Mouse (Mus musculus): ENCODE measurements around the gene M1ap. TPM values are rescaled to one million over a fixed set of nuclear protein-coding genes. Genes with fewer than 3 reads are reported as not detected.

The M1ap gene
- polyA plus RNA-seq, 1 experiment = 0.92 TPM

DNA sequence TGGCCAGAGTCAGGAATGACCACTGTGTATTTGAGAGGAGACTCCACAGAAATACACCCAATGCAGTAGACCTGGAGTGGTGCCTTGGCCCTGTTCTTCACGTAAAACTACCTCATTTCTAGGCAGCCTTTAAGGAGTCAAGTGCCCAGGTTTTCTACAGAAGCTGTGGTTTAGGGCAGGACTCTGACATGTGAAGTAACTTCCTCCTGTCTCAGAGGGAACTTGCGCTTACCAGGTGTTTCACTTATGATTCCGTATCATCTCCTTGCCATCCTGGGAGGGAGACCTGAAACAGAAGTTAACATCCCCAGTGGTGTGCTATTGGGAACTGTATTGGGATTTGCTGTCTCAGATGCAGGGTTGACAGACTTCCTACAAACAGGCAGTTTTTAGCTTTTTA lies 5.9 kb upstream of the M1ap start:
- H3K79me2 ChIP-seq (ENCODE audit: control insufficient read depth, insufficient read depth) = no peaks in the 10 kb centered on the region
- H3ac ChIP-seq (ENCODE audit: control insufficient read depth, insufficient read length) = no peak overlapping the region
- H3K27me3 ChIP-seq (ENCODE audit: control insufficient read depth, insufficient read depth, insufficient read length) = no peaks in the 10 kb centered on the region
- no peak overlapping the region for H3K4me2 ChIP-seq (ENCODE audit: low read depth)
- TF ChIP-seq POLR2AphosphoS2 (IDR thresholded peaks at IDR 0.05; ENCODE audit: insufficient read length, low read depth) = no peak
- no peak for TF ChIP-seq TCF3 (IDR thresholded peaks at IDR 0.05; ENCODE audit: insufficient read length, low read depth)
- no peak for TF ChIP-seq E2F4 (IDR thresholded peaks at IDR 0.05; ENCODE audit: insufficient read depth)
- TF ChIP-seq CEBPB (IDR thresholded peaks at IDR 0.05; ENCODE audit: insufficient read depth, poor library complexity, severe bottlenecking) = no peak
- TF ChIP-seq USF1 (IDR thresholded peaks at IDR 0.05; ENCODE audit: low read depth) = no peak
- no peak for TF ChIP-seq MYOG (IDR thresholded peaks at IDR 0.05; ENCODE audit: control insufficient read depth in 1 of 3, insufficient read depth in 1 of 3, insufficient read length in 2 of 3, low read depth in 2 of 3)
- no peak for TF ChIP-seq SRF (IDR thresholded peaks at IDR 0.05; ENCODE audit: control insufficient read depth, insufficient read length, low read depth)
- no peak for TF ChIP-seq TCF12 (IDR thresholded peaks at IDR 0.05; ENCODE audit: insufficient read depth, poor library complexity, severe bottlenecking)
- no peak for TF ChIP-seq POLR2A (IDR thresholded peaks at IDR 0.05; ENCODE audit: insufficient read length, low read depth)
- no peak for TF ChIP-seq REST (IDR thresholded peaks at IDR 0.05; ENCODE audit: insufficient read depth, insufficient read length)
- TF ChIP-seq MAX (IDR thresholded peaks at IDR 0.05; ENCODE audit: low read depth) = no peak
- no peak for TF ChIP-seq MYOD1 (IDR thresholded peaks at IDR 0.05; ENCODE audit: control insufficient read depth in 1 of 3, insufficient read length in 2 of 3, low read depth in 2 of 3)
- no peaks in the 10 kb centered on the region for H3K36me3 ChIP-seq (ENCODE audit: control insufficient read depth, insufficient read depth)
- no peak overlapping the region for H3K4me3 ChIP-seq

DNA sequence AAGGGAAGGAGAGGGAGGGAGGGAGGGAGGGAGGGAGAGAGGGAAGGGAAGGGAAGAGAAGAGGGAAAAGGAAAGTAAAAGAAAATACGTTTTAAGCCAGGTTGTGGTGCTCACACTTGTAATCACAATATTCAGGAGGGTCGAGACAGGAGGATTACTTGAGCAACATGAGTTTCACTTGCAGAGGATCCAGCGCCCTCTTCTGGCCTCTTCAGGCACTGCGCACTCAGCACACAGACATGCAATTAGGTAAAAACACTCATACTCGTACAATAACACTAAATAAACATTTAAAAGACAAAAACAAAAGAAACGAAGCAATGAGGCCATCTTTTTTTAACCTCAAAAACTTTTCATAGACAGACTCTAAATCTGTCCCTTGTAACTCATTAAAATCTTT lies 952 bp upstream of the M1ap start:
- Histone ChIP-seq H3ac (ENCODE audit: control insufficient read depth, insufficient read length) (no peak overlapping the region), H3K27me3 (ENCODE audit: control insufficient read depth, insufficient read depth, insufficient read length) (no peaks in the 10 kb centered on the region), H3K4me3 (no peak overlapping the region), H3K4me2 (ENCODE audit: low read depth) (no peak overlapping the region), H3K79me2 (ENCODE audit: control insufficient read depth, insufficient read depth) (no peaks in the 10 kb centered on the region), H3K36me3 (ENCODE audit: control insufficient read depth, insufficient read depth) (no peaks in the 10 kb centered on the region)
- TF ChIP-seq MAX (IDR thresholded peaks at IDR 0.05; ENCODE audit: low read depth) = no peak
- TF ChIP-seq CEBPB (IDR thresholded peaks at IDR 0.05; ENCODE audit: insufficient read depth, poor library complexity, severe bottlenecking) = no peak
- TF ChIP-seq TCF3 (IDR thresholded peaks at IDR 0.05; ENCODE audit: insufficient read length, low read depth) = no peak
- TF ChIP-seq USF1 (IDR thresholded peaks at IDR 0.05; ENCODE audit: low read depth) = no peak
- TF ChIP-seq E2F4 (IDR thresholded peaks at IDR 0.05; ENCODE audit: insufficient read depth) = no peak
- TF ChIP-seq MYOD1 (IDR thresholded peaks at IDR 0.05; ENCODE audit: control insufficient read depth in 1 of 3, insufficient read length in 2 of 3, low read depth in 2 of 3) = no peak
- TF ChIP-seq POLR2A (IDR thresholded peaks at IDR 0.05; ENCODE audit: insufficient read length, low read depth) = no peak
- no peak for TF ChIP-seq SRF (IDR thresholded peaks at IDR 0.05; ENCODE audit: control insufficient read depth, insufficient read length, low read depth)

DNA sequence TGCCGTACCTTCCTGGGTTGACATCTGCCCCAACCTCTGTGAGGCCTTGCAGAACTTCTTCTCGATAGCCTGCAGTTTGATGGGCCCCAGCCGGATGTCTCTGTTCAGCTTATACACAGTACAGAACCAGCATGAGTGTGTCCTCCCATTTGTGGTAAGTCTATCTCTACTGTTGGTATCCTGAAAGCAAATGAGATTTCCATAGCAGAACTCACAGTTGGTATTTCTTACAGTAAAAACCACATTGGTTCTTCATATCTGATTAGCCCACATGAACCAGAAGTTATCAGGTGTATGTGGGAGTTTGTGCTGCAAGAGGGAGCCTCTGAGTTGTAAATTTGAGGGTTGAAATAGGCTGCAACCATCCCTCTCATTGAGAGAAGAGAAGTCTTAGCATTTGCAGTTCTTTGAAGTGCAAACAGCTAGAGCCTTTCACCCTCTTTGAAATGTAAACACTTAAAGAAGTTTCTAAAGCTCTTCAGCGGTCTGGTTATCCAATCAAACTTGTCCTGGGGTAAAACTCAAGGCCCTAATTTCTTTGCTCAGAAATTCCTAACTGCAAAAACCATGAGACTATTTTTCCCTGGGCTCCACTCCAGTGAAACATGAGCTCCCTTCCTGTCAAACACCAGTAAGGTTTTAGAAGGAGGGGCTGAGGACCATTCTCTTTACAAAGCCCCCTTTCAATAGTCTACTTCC lies 10.0 kb downstream of the M1ap start:
- H3K27me3 ChIP-seq (ENCODE audit: control insufficient read depth, insufficient read depth, insufficient read length) = no peaks in the 10 kb centered on the region
- no peaks in the 10 kb centered on the region for H3K36me3 ChIP-seq (ENCODE audit: control insufficient read depth, insufficient read depth)
- H3ac ChIP-seq (ENCODE audit: control insufficient read depth, insufficient read length) = no peak overlapping the region
- TF ChIP-seq USF1 (IDR thresholded peaks at IDR 0.05; ENCODE audit: low read depth) = no peak
- TF ChIP-seq CEBPB (IDR thresholded peaks at IDR 0.05; ENCODE audit: insufficient read depth, poor library complexity, severe bottlenecking) = no peak
- no peak for TF ChIP-seq MYOD1 (IDR thresholded peaks at IDR 0.05; ENCODE audit: control insufficient read depth in 1 of 3, insufficient read length in 2 of 3, low read depth in 2 of 3)
- TF ChIP-seq E2F4 (IDR thresholded peaks at IDR 0.05; ENCODE audit: insufficient read depth) = no peak
- no peak for TF ChIP-seq MYOG (IDR thresholded peaks at IDR 0.05; ENCODE audit: control insufficient read depth in 1 of 3, insufficient read depth in 1 of 3, insufficient read length in 2 of 3, low read depth in 2 of 3)
- no peak for TF ChIP-seq POLR2A (IDR thresholded peaks at IDR 0.05; ENCODE audit: insufficient read length, low read depth)
- no peak for TF ChIP-seq TCF3 (IDR thresholded peaks at IDR 0.05; ENCODE audit: insufficient read length, low read depth)
- no peak for TF ChIP-seq REST (IDR thresholded peaks at IDR 0.05; ENCODE audit: insufficient read depth, insufficient read length)
- no peak overlapping the region for H3K4me2 ChIP-seq (ENCODE audit: low read depth)
- H3K4me3 ChIP-seq = no peak overlapping the region
- no peaks in the 10 kb centered on the region for H3K79me2 ChIP-seq (ENCODE audit: control insufficient read depth, insufficient read depth)

- no peaks in the 10 kb centered on the region for H3K79me2 ChIP-seq (ENCODE audit: control insufficient read depth, insufficient read depth)
- H3K4me3 ChIP-seq = no peak overlapping the region
- no peak overlapping the region for H3K4me2 ChIP-seq (ENCODE audit: low read depth)
- H3K36me3 ChIP-seq (ENCODE audit: control insufficient read depth, insufficient read depth) = no peaks in the 10 kb centered on the region
- no peak for TF ChIP-seq POLR2A (IDR thresholded peaks at IDR 0.05; ENCODE audit: insufficient read length, low read depth)
- no peak for TF ChIP-seq SRF (IDR thresholded peaks at IDR 0.05; ENCODE audit: control insufficient read depth, insufficient read length, low read depth)
- TF ChIP-seq TCF3 (IDR thresholded peaks at IDR 0.05; ENCODE audit: insufficient read length, low read depth) = no peak
- TF ChIP-seq REST (IDR thresholded peaks at IDR 0.05; ENCODE audit: insufficient read depth, insufficient read length) = no peak
- no peak for TF ChIP-seq TCF12 (IDR thresholded peaks at IDR 0.05; ENCODE audit: insufficient read depth, poor library complexity, severe bottlenecking)
- no peak for TF ChIP-seq POLR2AphosphoS2 (IDR thresholded peaks at IDR 0.05; ENCODE audit: insufficient read length, low read depth)
- H3ac ChIP-seq (ENCODE audit: control insufficient read depth, insufficient read length) = no peak overlapping the region
- no peaks in the 10 kb centered on the region for H3K27me3 ChIP-seq (ENCODE audit: control insufficient read depth, insufficient read depth, insufficient read length)
These were observed 15.0 kb downstream of the M1ap start for GRCm38 (mm10) chr6:82961664-82962063.
